Mouse (Mus musculus): ENCODE data around the gene Tnfrsf8.

DNA sequence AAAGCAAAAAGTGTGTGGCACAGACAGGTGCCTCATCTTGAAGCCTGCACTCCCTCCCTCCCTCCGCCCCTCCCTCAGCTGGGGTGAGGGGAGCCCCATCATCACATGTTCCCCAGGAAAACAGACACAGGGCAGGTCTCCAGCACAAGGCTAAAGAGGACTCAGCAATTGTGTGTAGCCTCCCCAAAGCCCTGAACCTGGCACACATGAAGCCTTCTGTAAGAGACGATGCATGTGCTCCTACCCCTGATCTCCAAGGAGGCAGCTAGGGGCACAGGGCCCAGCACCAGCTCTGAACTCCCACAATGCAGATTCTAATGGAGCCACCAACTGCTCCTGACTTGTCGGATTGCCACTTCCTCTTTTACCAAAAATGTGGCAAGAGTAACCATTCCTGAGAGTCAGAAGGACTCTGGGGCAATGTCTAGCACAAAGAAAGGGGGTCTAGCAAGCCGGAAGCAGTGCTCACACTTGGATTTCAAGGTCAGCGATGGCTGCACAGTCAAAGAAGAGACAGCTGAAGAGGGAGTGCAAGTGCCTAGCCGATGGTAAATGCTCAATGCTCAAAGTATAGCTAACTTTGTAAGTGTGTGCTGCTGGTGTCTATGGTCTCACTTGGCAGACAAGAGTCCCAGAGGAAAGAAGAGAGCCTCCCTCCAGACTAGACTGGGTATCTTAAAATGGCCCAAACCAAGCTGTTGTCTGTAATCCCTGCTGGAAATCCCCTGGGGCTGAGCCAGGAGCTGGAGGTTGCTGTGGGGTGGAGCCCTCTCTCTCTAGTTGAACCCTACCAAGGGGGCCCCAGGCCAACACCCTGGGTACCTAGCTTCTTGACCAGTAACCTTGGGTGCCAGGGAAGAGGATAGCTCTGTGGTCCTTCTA is 38.4 kb downstream of the Tnfrsf8 start:
- TF ChIP-seq EP300 (IDR thresholded peaks at IDR 0.05) = no peak
- TF ChIP-seq CTCF (IDR thresholded peaks at IDR 0.05) = no peak

Data from lung, postnatal 0 days (tissue).